Mouse (Mus musculus): ENCODE measurements at regions not wholly inside any gene's neighbourhood (a gene's known extent, or its start where the extent isn't known, plus 50 kb on each side); places are given as distances from the start of the nearest gene placed in this dataset.
A peak's percentile ranks its signal among the peaks of the same experiment; 100 is the strongest.

DNA sequence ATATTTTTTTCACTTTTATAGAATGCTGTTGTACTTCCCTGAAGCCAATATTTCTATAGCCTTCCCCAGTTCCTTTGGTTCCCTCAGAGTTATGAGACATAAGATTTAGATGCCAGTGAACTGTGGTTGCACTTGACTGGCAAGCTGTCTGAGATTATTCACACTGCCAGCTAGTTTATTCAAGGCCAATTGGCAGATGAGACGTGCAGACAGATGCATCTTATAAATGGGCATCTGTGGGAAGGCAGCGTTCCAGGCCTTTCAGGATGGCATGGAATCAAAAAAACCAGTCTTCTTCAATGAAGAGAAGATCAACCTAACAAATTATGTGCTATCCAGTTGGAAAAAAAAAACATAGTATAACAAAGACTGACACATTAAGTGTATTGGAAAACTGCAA is 1225.6 kb upstream of the 1700009N14Rik start:
- peak; percentile 48 for DNase-seq
